ENCODE assay signal across 8 mouse cellular contexts in the genomic region with DNA sequence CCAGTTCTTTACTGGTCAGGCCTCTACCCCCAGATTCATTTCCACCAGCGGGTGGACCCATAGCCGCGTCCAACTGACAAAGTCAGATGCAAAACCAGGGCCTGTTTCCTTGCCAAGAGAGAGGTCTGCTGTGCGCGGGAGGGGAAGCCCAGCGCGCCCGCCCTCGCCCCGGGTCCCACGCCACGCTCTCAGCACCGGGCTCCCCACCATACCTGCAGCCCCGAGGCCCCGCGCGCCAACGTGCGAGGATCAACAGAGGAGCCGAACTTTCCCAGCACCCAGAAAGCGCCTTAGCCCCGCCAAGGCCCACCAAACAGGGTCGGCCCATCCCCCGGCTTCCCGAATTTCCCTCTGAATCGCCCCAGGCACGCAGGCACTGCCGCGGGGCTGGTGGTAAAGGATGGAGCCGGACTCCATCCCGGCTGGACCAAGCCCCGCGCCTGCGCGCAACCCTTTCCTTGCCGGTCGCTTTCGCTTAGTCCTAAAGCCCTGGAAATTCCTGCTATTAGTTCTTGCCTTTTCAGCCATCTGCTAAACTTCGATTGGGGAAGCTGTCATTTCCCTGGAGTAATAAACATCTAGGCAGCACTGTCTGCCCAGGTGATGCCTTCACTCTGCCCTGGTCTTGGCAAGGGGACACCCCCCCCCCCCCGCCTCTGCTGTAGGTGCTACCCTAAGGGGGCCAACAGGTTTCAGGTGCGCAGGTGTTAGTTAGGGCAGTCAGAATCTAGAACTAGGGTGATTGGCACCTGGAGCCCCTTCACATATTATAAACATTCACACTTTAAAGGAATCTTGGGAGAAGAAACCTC.
A peak's percentile ranks its signal among the peaks of the same experiment; 100 is the strongest.
DNase-seq lines count a peak whose midpoint lies in the region; ATAC-seq lines count a peak whose summit lies in the region.

No protein-coding gene starts in this region.

- H3K9me3 ChIP-seq in hindbrain, embryonic 14.5 days (ENCODE audit: control insufficient read depth, low read length) = no peaks in the 10 kb centered on the region
- H3K9me3 ChIP-seq in megakaryocyte, embryonic 14.5 days = peaks cover 3% of the 10 kb centered on the region; the same call in 1 of the 2 replicates

- peak overlapping the region; percentile 75 for H3K4me2 ChIP-seq in hindbrain, embryonic 14.5 days (replicated peaks)

- peak overlapping the region; percentile 81 for H3K9ac ChIP-seq in hindbrain, embryonic 14.5 days

- H3K27ac ChIP-seq in hindbrain, embryonic 14.5 days = peak overlapping the region; percentile 86

- no peaks in the 10 kb centered on the region for H3K27me3 ChIP-seq in hindbrain, embryonic 14.5 days (ENCODE audit: control insufficient read depth, insufficient read depth, low read length)
- peaks cover 13% of the 10 kb centered on the region for H3K27me3 ChIP-seq in megakaryocyte, embryonic 14.5 days (replicated peaks)

- under 1% methylated on average over 41 of the region's 41 CpGs for WGBS in hindbrain, embryonic 14.5 days

- ATAC-seq in hindbrain, embryonic 14.5 days (ENCODE audit: low FRiP score) = peak; percentile 84

- intact Hi-C loops in left cerebral cortex, postnatal 14 days (cut with DNase I) = no loop called here

- H3K4me1 ChIP-seq in hindbrain, embryonic 14.5 days (replicated peaks; ENCODE audit: control insufficient read depth, insufficient read depth, low read length) = peaks cover 33% of the 10 kb centered on the region; the same call in 1 of the 2 replicates
- peaks cover 11% of the 10 kb centered on the region for H3K4me1 ChIP-seq in megakaryocyte, embryonic 14.5 days

- DNase-seq in adrenal gland, adult 18-20 months (ENCODE audit: low spot score in 2 of 2) = peak; percentile 37 to 51
- peak; percentile 77 to 84 for DNase-seq in cerebellum, postnatal 25 days
- peak; percentile 44 for DNase-seq in gastrocnemius, adult 18-20 months (ENCODE audit: low spot score)
- peak; percentile 83 for DNase-seq in hindbrain, embryonic 14.5 days (ENCODE audit: low spot score)
- peak; percentile 58 to 71 for DNase-seq in left cerebral cortex, postnatal 14 days (ENCODE audit: low spot score in 2 of 2)
- DNase-seq in right cerebral cortex, postnatal 36 days (ENCODE audit: low spot score in 2 of 2) = peak; percentile 20 to 23
- no peak for DNase-seq in spleen, adult 12 weeks (ENCODE audit: low spot score)

- no peaks in the 10 kb centered on the region for H3K36me3 ChIP-seq in hindbrain, embryonic 14.5 days (replicated peaks; ENCODE audit: control insufficient read depth, insufficient read depth)
- peaks cover 2% of the 10 kb centered on the region for H3K36me3 ChIP-seq in megakaryocyte, embryonic 14.5 days (replicated peaks; ENCODE audit: low read length)

- peak overlapping the region; percentile 63 for H3K4me3 ChIP-seq in hindbrain, embryonic 14.5 days (replicated peaks; ENCODE audit: low read length)
- H3K4me3 ChIP-seq in megakaryocyte, embryonic 14.5 days (replicated peaks) = peak overlapping the region; percentile 87
